Mouse (Mus musculus) midbrain, embryonic 14.5 days (tissue): ENCODE measurements around the gene Prx. TPM values are rescaled to one million over a fixed set of nuclear protein-coding genes. Genes with fewer than 3 reads are reported as not detected.
A peak's percentile ranks its signal among the peaks of the same experiment; 100 is the strongest.
"Not testable (repeated sequence)": the region's sequence is repeated elsewhere in the genome, so short reads cannot be mapped to it uniquely, and the experiment has no call there.

ENCODE experiments used
- ATAC-seq: fragments of 200-750 bp; cut with Nextera tagmentation; 2 replicates; pipeline ENCODE4 v1.8.0; 2017; ENCODE audit warnings: moderate number of reproducible peaks, moderate library complexity; ENCODE audit not compliant: low FRiP score, low TSS enrichment
- DNase-seq: peaks from one replicate; pipeline ENCODE4 v3.0.0-alpha.2; 2015
- H3K27ac ChIP-seq: fragments of 300-500 bp; sonication (generic); replicated peaks from 2 replicates; pipeline ENCODE4 v1.5.1; 2014; ENCODE audit warnings: mild to moderate bottlenecking, low read depth, low read length, moderate library complexity
- H3K27me3 ChIP-seq: fragments of 300-500 bp; sonication (generic); 2 replicates; pipeline ENCODE4 v1.6.1; 2014; ENCODE audit warnings: low read length, control low read depth, mixed read lengths; ENCODE audit not compliant: control insufficient read depth, insufficient read depth
- H3K36me3 ChIP-seq: fragments of 300-500 bp; sonication (generic); 2 replicates; pipeline ENCODE4 v1.6.1; 2014; ENCODE audit warnings: low read length, control low read depth; ENCODE audit not compliant: control insufficient read depth, insufficient read depth
- H3K4me1 ChIP-seq: fragments of 300-500 bp; sonication (generic); 2 replicates; pipeline ENCODE4 v1.6.1; 2014; ENCODE audit warnings: mild to moderate bottlenecking, antibody characterized with exemption, low read length, control low read depth; ENCODE audit not compliant: control insufficient read depth, insufficient read depth
- H3K4me2 ChIP-seq: fragments of 300-500 bp; sonication (generic); 2 replicates; pipeline ENCODE4 v1.6.1; 2014; ENCODE audit warnings: mild to moderate bottlenecking, low read length, moderate library complexity
- H3K4me3 ChIP-seq: fragments of 300-500 bp; sonication (generic); replicated peaks from 2 replicates; pipeline ENCODE4 v1.5.1; 2014; ENCODE audit warnings: low read depth, low read length
- H3K9ac ChIP-seq: fragments of 300-500 bp; sonication (generic); replicated peaks from 2 replicates; pipeline ENCODE4 v1.6.1; 2014; ENCODE audit warnings: mild to moderate bottlenecking, low read length, moderate library complexity
- H3K9me3 ChIP-seq: fragments of 300-500 bp; sonication (generic); 2 replicates; pipeline ENCODE4 v1.6.1; 2016; ENCODE audit warnings: low read length, control low read depth, mixed read lengths; ENCODE audit not compliant: control insufficient read depth
- WGBS: fragments of 180-500 bp; shearing (Covaris S2); extraction: QIAGEN DNeasy Blood & Tissue Kit; methylation state at CpG from one replicate; pipeline ENCODE4 v1.1.7; 2014; 5-methylcytosine and 5-hydroxymethylcytosine counted together
- polyA plus RNA-seq: library from polyadenylated mRNA; unstranded; fragments of >200 nt; fragmentation: Nextera tagmentation; extraction: Ambion mirVana; gene quantifications from 2 replicates; pipeline ENCODE4 v1.2.1, GENCODE M21; 2014

The Prx gene
- polyA plus RNA-seq, 1 experiment from 2014 or later, result 0.97 TPM

DNA sequence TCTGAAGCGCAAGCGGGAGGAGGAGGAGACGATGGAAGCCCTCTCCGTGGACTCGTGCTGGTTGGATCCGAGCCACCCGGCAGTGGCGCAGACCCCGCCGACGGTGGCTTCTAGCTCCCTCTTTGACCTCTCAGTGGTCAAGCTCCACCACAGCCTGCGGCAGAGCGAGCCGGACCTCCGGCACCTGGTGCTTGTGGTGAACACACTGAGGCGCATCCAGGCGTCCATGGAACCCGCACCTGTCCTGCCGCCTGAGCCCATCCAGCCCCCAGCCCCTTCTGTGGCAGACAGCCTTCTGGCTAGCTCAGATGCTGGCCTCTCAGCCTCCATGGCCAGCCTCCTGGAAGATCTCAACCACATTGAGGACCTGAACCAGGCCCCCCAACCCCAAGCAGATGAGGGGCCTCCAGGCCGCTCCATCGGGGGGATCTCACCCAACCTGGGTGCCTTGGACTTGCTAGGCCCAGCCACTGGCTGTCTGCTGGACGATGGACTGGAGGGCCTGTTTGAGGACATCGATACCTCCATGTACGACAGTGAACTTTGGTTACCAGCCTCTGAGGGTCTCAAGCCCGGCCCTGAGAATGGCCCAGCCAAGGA lies 9.8 kb upstream of the Prx start:
- no peaks in the 10 kb centered on the region; the same call in 1 of the 2 replicates for H3K27me3 ChIP-seq
- no peak overlapping the region for H3K4me2 ChIP-seq
- H3K4me3 ChIP-seq, result no peak overlapping the region
- no peak for ATAC-seq
- no peak overlapping the region for H3K9ac ChIP-seq
- no peak for DNase-seq
- WGBS, result 91% methylated on average over 25 of the region's 25 CpGs
- no peaks in the 10 kb centered on the region for H3K9me3 ChIP-seq
- H3K36me3 ChIP-seq, result no peaks in the 10 kb centered on the region
- 0 out of 2 replicates have a peak, but pooled peaks cover 5% of the 10 kb centered on the region for H3K4me1 ChIP-seq
- H3K27ac ChIP-seq, result no peak overlapping the region

DNA sequence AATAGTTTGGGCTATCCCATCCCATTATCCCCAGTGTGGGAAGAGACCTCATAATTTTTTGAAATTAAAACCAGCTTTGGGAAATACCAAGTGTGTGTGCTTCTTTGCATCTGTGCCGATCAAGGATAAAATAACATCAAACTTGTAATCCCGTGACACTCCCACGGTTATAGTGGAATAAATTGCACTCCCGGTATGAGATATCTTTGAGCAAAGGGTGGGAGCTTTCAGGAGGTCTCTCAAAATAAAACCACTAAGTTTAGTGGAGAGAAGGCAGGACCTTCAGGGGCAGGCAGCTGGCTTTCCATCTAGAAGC lies 8.9 kb upstream of the Prx start:
- no peaks in the 10 kb centered on the region for H3K36me3 ChIP-seq
- 0 out of 2 replicates have a peak overlapping the region, but pooled peaks have one; percentile 26 for H3K27ac ChIP-seq
- no peaks in the 10 kb centered on the region for H3K9me3 ChIP-seq
- no peak for ATAC-seq
- H3K9ac ChIP-seq, result peak overlapping the region; percentile 43; the same call in 1 of the 2 replicates
- H3K4me1 ChIP-seq, result 0 out of 2 replicates have a peak, but pooled peaks cover 5% of the 10 kb centered on the region
- peak overlapping the region; percentile 20 for H3K4me3 ChIP-seq
- WGBS, result 43% methylated on average over 4 of the region's 4 CpGs
- DNase-seq, result no peak
- H3K27me3 ChIP-seq, result no peaks in the 10 kb centered on the region; the same call in 1 of the 2 replicates
- H3K4me2 ChIP-seq, result peak overlapping the region; percentile 51

DNA sequence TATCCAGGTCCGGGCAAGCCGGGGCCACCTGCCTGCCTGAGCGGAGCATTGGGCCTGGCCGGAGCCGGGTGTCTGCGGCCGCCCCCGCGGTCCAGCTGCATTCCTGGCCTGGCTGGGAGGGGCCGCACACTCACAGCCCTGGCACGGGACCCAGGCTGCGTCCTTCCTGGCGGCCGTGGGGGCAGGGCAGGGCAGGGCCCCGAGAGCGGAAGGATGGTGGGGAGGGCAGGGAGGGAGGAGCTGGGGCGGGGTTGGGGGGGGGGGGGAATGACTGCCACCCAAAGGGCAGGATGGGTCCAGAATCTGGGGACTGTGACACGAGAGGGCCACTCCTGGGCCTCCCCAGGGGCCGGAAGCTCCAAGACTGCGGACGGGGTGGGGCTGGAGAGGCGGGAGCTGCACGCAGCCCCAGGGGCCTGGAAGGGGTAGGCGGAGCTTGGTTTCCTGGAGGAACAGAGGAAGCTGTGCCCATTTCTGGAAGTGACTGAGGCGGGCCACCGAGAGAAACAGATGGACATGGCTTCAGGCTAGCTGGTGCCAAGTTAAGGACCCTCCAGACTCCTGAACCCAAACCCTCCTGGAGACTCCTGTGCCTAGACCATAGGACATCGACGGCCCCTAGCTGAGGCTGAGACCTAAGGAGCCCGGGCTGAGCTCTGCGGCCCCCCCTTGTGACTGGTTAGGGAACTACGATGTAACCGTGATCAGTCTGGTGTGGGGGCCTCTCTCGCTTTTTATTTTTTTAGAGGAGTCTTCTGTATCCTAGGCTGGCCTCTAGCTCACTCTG lies 8.4 kb upstream of the Prx start:
- ATAC-seq (no peak), DNase-seq (peak; percentile 73)
- Histone ChIP-seq H3K4me1 (0 out of 2 replicates have a peak, but pooled peaks cover 5% of the 10 kb centered on the region), H3K36me3 (no peaks in the 10 kb centered on the region), H3K9ac (peak overlapping the region; percentile 43; the same call in 1 of the 2 replicates), H3K27me3 (no peaks in the 10 kb centered on the region; the same call in 1 of the 2 replicates), H3K4me2 (peak overlapping the region; percentile 51), H3K9me3 (no peaks in the 10 kb centered on the region), H3K27ac (0 out of 2 replicates have a peak overlapping the region, but pooled peaks have one; percentile 26), H3K4me3 (peak overlapping the region; percentile 20)
- WGBS, result under 1% methylated on average over 33 of the region's 33 CpGs

DNA sequence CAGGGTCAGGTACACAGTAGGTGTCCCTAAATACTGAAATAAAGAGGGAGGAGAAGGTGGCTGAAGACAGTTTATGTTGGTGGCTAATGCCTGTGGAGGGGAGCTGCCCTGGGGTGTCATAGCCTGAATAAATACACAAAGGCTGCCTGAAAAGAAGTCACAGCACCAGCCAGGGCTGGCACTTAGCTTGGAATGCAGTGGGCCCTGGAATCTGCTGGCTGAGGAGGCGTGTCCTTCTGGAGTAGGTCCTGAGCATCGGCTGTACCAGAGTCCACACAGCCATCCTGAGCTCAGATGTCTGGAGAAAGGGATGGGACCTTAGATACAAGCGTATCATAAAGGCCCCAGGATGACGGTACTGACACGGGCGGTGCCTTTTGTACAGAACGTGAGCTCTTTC lies 7.3 kb upstream of the Prx start:
- Histone ChIP-seq H3K36me3 (no peaks in the 10 kb centered on the region), H3K9me3 (no peaks in the 10 kb centered on the region)

DNA sequence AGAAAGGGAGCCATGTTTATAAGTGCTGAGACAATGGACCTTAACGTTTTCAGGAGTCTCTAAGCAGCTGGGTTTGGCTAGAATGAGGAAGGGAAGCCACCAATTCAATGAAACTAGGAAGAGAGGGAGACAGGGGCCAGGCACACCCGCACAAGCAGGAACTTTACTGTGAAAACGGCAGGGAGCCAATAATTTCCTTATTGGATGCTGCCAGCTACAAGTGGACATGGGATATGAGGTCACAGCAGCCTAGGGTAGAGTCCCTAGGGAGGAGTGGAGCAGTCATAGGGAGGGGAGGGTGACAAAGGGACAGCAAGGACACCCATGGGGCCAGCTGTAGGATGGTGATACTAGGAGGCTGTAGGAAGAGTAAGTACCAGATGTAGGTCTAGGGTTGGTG lies 6.1 kb upstream of the Prx start:
- Histone ChIP-seq H3K9me3 (no peaks in the 10 kb centered on the region), H3K4me1 (0 out of 2 replicates have a peak, but pooled peaks cover 5% of the 10 kb centered on the region), H3K9ac (no peak overlapping the region), H3K4me3 (no peak overlapping the region), H3K27me3 (no peaks in the 10 kb centered on the region; the same call in 1 of the 2 replicates), H3K36me3 (no peaks in the 10 kb centered on the region), H3K4me2 (no peak overlapping the region), H3K27ac (no peak overlapping the region)
- DNase-seq, result no peak
- no peak for ATAC-seq
- 78% methylated on average over 3 of the region's 3 CpGs for WGBS

More for the DNA sequence above, 7.3 kb upstream of the Prx start:
- H3K27me3 ChIP-seq, result no peaks in the 10 kb centered on the region; the same call in 1 of the 2 replicates
- ATAC-seq, result no peak
- no peak overlapping the region for H3K4me2 ChIP-seq
- DNase-seq, result no peak
- no peak overlapping the region for H3K9ac ChIP-seq
- 84% methylated on average over 7 of the region's 7 CpGs for WGBS
- H3K4me1 ChIP-seq, result 0 out of 2 replicates have a peak, but pooled peaks cover 5% of the 10 kb centered on the region
- no peak overlapping the region for H3K4me3 ChIP-seq
- H3K27ac ChIP-seq, result no peak overlapping the region

DNA sequence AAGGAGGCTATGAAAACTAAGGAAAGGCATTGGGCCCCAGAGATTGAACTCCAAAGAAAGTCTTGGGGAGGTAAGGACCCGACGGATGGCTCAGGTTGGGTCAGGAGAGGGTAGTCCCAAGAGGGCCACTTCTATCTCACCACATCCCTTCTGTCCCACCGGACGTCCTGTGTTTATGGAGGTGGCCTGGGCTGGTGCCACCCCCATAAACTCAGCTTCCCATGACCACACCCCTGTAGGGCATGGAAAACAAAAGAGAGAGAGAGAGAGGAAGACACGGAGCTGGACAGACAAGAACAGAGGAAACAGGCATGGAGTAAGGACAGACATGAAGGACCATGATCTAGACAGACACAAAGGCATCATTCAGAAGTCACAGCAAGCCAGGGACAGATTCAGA lies 5.7 kb upstream of the Prx start:
- no peaks in the 10 kb centered on the region for H3K36me3 ChIP-seq
- H3K27ac ChIP-seq, result no peak overlapping the region
- no peaks in the 10 kb centered on the region; the same call in 1 of the 2 replicates for H3K27me3 ChIP-seq
- H3K4me1 ChIP-seq, result 0 out of 2 replicates have a peak, but pooled peaks cover 5% of the 10 kb centered on the region
- no peaks in the 10 kb centered on the region for H3K9me3 ChIP-seq
- H3K4me2 ChIP-seq, result no peak overlapping the region
- no peak overlapping the region for H3K9ac ChIP-seq
- DNase-seq (no peak), ATAC-seq (no peak)
- H3K4me3 ChIP-seq, result no peak overlapping the region
- WGBS, result 82% methylated on average over 5 of the region's 5 CpGs

DNA sequence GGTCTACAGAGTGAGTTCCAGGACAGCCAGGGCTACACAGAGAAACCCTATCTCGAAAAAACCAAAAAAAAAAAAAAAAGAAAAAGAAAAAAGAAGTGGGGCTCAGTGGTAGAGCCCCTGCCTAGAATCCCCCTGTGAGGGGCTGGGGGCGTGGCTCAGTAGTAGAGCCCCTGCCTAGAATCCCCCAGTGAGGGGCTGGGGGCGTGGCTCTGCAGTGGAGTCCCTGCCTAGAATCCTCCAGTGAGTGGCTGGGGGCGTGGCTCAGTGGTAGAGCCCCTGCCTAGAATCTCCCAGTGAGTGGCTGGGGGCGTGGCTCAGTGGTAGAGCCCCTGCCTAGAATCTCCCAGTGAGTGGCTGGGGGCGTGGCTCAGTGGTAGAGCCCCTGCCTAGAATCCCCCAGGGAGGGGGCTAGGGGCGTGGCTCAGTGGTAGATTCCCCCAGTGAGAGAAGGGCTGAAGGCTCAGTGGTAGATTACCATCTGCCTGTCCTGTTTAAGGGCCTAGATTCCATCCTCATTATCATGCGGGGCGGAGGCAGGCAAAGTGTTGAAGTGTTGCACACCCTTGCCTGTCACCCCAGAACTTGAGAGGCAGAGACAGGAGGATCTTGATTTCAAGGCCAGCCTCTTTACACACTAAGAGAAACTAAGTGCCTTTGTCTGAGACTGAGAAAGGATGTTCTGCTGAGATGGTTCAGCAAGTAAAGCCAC lies 4.3 kb upstream of the Prx start:
- WGBS, result 92% methylated on average over 9 of the region's 9 CpGs
- H3K4me1 ChIP-seq, ATAC-seq, H3K4me2 ChIP-seq, H3K4me3 ChIP-seq, H3K36me3 ChIP-seq, H3K9ac ChIP-seq, H3K27me3 ChIP-seq, H3K9me3 ChIP-seq, DNase-seq, H3K27ac ChIP-seq: not testable (repeated sequence)

DNA sequence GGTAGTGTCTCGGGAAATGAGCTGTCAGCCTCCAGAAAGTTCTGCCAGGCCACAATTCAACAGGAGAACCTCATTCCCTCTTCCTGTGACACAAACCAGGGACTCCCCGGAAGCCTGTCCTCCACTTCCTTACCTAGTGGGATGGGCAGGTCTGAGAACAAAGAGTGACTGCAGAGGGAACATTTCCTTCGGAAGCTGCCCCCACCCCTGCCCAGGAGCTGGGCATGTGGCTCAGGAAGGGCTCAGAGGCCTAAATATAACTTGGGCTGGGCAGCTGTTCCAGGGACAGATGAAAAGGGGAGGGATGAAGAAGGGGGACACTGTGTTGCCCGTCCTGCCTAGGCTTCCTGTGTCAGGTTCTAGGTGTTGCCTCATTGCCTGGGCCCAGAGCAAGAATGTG lies 2.5 kb downstream of the Prx start:
- no peaks in the 10 kb centered on the region for H3K27me3 ChIP-seq
- no peak overlapping the region for H3K9ac ChIP-seq
- H3K27ac ChIP-seq, result no peak overlapping the region
- no peaks in the 10 kb centered on the region for H3K9me3 ChIP-seq
- H3K36me3 ChIP-seq, result no peaks in the 10 kb centered on the region
- no peak overlapping the region for H3K4me3 ChIP-seq
- H3K4me2 ChIP-seq, result no peak overlapping the region
- no peak for DNase-seq
- WGBS, result 70% methylated on average over 4 of the region's 4 CpGs
- no peaks in the 10 kb centered on the region for H3K4me1 ChIP-seq
- no peak for ATAC-seq
